Mouse (Mus musculus) cerebellum, adult 8-10 months (tissue): Measurements from ENCODE around the gene Klk7.

Experiments
- DNase-seq: peaks from one replicate; pipeline ENCODE4 v3.0.0; 2022

The Klk7 gene

GRCm38 (mm10) chr7:43797844-43798462 lies 13.1 kb upstream of the Klk7 start:
- DNase-seq = no peak

GRCm38 (mm10) chr7:43799876-43800275 lies 11.2 kb upstream of the Klk7 start:
- no peak for DNase-seq

GRCm38 (mm10) chr7:43815211-43815610 lies 4.1 kb downstream of the Klk7 start:
- no peak for DNase-seq

- no peak for DNase-seq
These were observed 5.7 kb downstream of the Klk7 start for GRCm38 (mm10) chr7:43816746-43817145.

GRCm38 (mm10) chr7:43821581-43821980 lies 10.5 kb downstream of the Klk7 start:
- DNase-seq = no peak

GRCm38 (mm10) chr7:43824199-43824598 lies 13.1 kb downstream of the Klk7 start, which contains the start of gene Klk6:
TSS of gene Klk6 (plus strand) at chr7:43824499.
- DNase-seq = no peak

GRCm38 (mm10) chr7:43826056-43826455 lies 15.0 kb downstream of the Klk7 start:
- no peak for DNase-seq

- no peak for DNase-seq
These were observed 16.6 kb downstream of the Klk7 start for GRCm38 (mm10) chr7:43827706-43828105.

GRCm38 (mm10) chr7:43829006-43829405 lies 17.9 kb downstream of the Klk7 start:
- no peak for DNase-seq

GRCm38 (mm10) chr7:43841701-43842100 lies 30.6 kb downstream of the Klk7 start, which contains the start of gene Klk5:
TSS of gene Klk5 (plus strand) at chr7:43841971.
- DNase-seq = no peak

GRCm38 (mm10) chr7:43843801-43844200 lies 32.7 kb downstream of the Klk7 start:
- DNase-seq = no peak

GRCm38 (mm10) chr7:43851616-43852015 lies 40.5 kb downstream of the Klk7 start:
- no peak for DNase-seq

GRCm38 (mm10) chr7:43854642-43855380 lies 43.7 kb downstream of the Klk7 start:
- no peak for DNase-seq

- no peak for DNase-seq
These were observed 44.6 kb downstream of the Klk7 start for GRCm38 (mm10) chr7:43855709-43856108.

- no peak for DNase-seq
These were observed 45.2 kb downstream of the Klk7 start for GRCm38 (mm10) chr7:43856307-43856706.

GRCm38 (mm10) chr7:43857501-43857900 lies 46.4 kb downstream of the Klk7 start:
- DNase-seq = no peak

- no peak for DNase-seq
These were observed 49.3 kb downstream of the Klk7 start for GRCm38 (mm10) chr7:43860411-43860810.
